ENCODE assay signal across 9 mouse cellular contexts in the genomic region with DNA sequence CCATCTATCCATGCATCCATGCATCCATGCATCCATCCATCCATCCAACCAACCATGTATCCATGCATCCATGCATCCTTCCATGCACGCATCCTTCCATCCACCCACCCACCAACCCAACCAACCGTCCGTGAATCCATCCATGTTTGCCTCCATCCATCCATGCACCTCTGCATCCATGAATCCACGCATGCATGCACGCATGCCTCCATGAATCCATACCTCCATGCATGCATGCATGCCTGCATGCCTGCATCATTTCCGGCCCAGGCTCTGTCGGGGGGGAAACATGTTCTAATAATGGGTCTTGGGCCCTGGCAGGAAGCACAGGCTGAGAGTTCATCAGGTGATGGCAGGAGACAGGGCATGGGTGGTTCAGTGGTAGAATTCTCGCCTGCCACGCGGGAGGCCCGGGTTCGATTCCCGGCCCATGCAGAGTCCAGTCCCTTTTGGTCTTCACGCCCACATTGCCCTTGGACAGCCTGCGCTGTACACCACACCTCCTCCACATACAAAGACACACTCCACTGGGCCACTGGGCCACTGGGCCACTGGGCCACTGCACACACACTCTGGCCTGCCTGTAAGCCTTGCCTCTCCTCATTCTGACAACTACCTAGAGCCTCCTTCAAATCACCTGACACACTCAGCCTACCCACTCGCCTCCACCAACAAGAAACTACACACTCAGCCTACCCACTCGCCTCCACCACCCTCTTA. TPM values are rescaled to one million over a fixed set of nuclear protein-coding genes. Genes with fewer than 3 reads are reported as not detected.
DNase-seq lines count a peak whose midpoint lies in the region; ATAC-seq and TF ChIP-seq lines count a peak whose summit lies in the region.
"Not testable (repeated sequence)": the region's sequence is repeated elsewhere in the genome, so short reads cannot be mapped to it uniquely, and the experiment has no call there.
"Had no signal": no experiment of that assay in that cellular context is flagged by ENCODE, and none has a peak within 500 bp of the region (broad histone marks: within the 10 kb centered on the region; RNA-seq: fewer than 3 reads in every experiment).

No protein-coding gene starts in this region.

- not testable (repeated sequence) for H3K36me3 ChIP-seq in embryonic facial prominence, embryonic 12.5 days; forebrain, embryonic 14.5 days (ENCODE audit: control insufficient read depth, insufficient read depth, low read length); intestine, embryonic 15.5 days; limb, embryonic 14.5 days (ENCODE audit: control insufficient read depth, insufficient read depth, low read length); lung, embryonic 15.5 days; midbrain, embryonic 16.5 days (ENCODE audit: control insufficient read depth, insufficient read depth, low read length); stomach, postnatal 0 days (ENCODE audit: control insufficient read depth, insufficient read depth, low read length)

- H3K4me1 ChIP-seq in embryonic facial prominence, embryonic 12.5 days; forebrain, embryonic 14.5 days (ENCODE audit: control insufficient read depth, insufficient read depth, low read length); intestine, embryonic 15.5 days (replicated peaks); limb, embryonic 14.5 days (ENCODE audit: control insufficient read depth, insufficient read depth, low read length); lung, embryonic 15.5 days; midbrain, embryonic 16.5 days (ENCODE audit: control insufficient read depth, insufficient read depth, low read length); stomach, postnatal 0 days (replicated peaks; ENCODE audit: control insufficient read depth, insufficient read depth): not testable (repeated sequence)

- not testable (repeated sequence) for TF ChIP-seq EP300 in stomach, postnatal 0 days (optimal IDR thresholded peaks at IDR 0.05)

- TF ChIP-seq CTCF in stomach, postnatal 0 days (IDR thresholded peaks at IDR 0.05; ENCODE audit: low read depth) = not testable (repeated sequence)

- not testable (repeated sequence) for DNase-seq in forebrain, embryonic 14.5 days (ENCODE audit: low spot score); limb, embryonic 14.5 days (ENCODE audit: low spot score); stomach, postnatal 0 days (ENCODE audit: low spot score)

- not testable (repeated sequence) for H3K4me2 ChIP-seq in embryonic facial prominence, embryonic 12.5 days (replicated peaks); forebrain, embryonic 14.5 days (ENCODE audit: low read length); intestine, embryonic 15.5 days (replicated peaks); limb, embryonic 14.5 days (replicated peaks; ENCODE audit: low read depth, low read length, severe bottlenecking); lung, embryonic 15.5 days; midbrain, embryonic 16.5 days (ENCODE audit: low read length); stomach, postnatal 0 days (replicated peaks; ENCODE audit: low read depth)

- WGBS in embryonic facial prominence, embryonic 12.5 days = 34% methylated on average over 12 of the region's 17 CpGs
- WGBS in forebrain, embryonic 14.5 days = 40% methylated on average over 9 of the region's 17 CpGs
- WGBS in intestine, embryonic 15.5 days = 37% methylated on average over 11 of the region's 17 CpGs
- WGBS in limb, embryonic 14.5 days = 39% methylated on average over 9 of the region's 17 CpGs
- WGBS in lung, embryonic 15.5 days = 39% methylated on average over 10 of the region's 17 CpGs
- 36% methylated on average over 9 of the region's 17 CpGs for WGBS in midbrain, embryonic 16.5 days
- 35% methylated on average over 7 of the region's 17 CpGs for WGBS in stomach, postnatal 0 days

- H3K27ac ChIP-seq in embryonic facial prominence, embryonic 12.5 days; forebrain, embryonic 14.5 days (ENCODE audit: low read depth, low read length); intestine, embryonic 15.5 days; limb, embryonic 14.5 days (replicated peaks; ENCODE audit: low read depth, low read length); lung, embryonic 15.5 days; midbrain, embryonic 16.5 days (ENCODE audit: low read length); stomach, postnatal 0 days (replicated peaks): not testable (repeated sequence)

- not testable (repeated sequence) for H3K9ac ChIP-seq in embryonic facial prominence, embryonic 12.5 days; forebrain, embryonic 14.5 days (ENCODE audit: low read length); intestine, embryonic 15.5 days; limb, embryonic 14.5 days (ENCODE audit: low read depth, low read length, severe bottlenecking); lung, embryonic 15.5 days; midbrain, embryonic 16.5 days (ENCODE audit: low read depth, low read length); stomach, postnatal 0 days (ENCODE audit: low read length)

- H3K4me3 ChIP-seq in embryonic facial prominence, embryonic 12.5 days; forebrain, embryonic 14.5 days (ENCODE audit: low read depth, low read length); intestine, embryonic 15.5 days (replicated peaks); limb, embryonic 14.5 days (replicated peaks; ENCODE audit: low read length); lung, embryonic 15.5 days; midbrain, embryonic 16.5 days (ENCODE audit: low read depth, low read length); stomach, postnatal 0 days (ENCODE audit: low read depth, low read length): not testable (repeated sequence)

- not testable (repeated sequence) for TF ChIP-seq POLR2A in limb, embryonic 14.5 days (IDR thresholded peaks at IDR 0.05; ENCODE audit: borderline replicate concordance, extremely low read depth, insufficient read depth, insufficient read length)

- H3K9me3 ChIP-seq in embryonic facial prominence, embryonic 12.5 days; forebrain, embryonic 14.5 days (replicated peaks; ENCODE audit: control insufficient read depth, low read length); intestine, embryonic 15.5 days; limb, embryonic 14.5 days (ENCODE audit: control insufficient read depth, low read length); lung, embryonic 15.5 days; midbrain, embryonic 16.5 days (replicated peaks; ENCODE audit: control insufficient read depth, low read length, poor library complexity, severe bottlenecking); stomach, postnatal 0 days (ENCODE audit: control insufficient read depth, low read length): not testable (repeated sequence)

- ATAC-seq in embryonic facial prominence, embryonic 12.5 days (ENCODE audit: insufficient number of reproducible peaks, insufficient read depth, low FRiP score, low TSS enrichment) = peak; percentile 22; the same call in 1 of the 2 replicates
- ATAC-seq in forebrain, embryonic 14.5 days = peak; percentile 3
- ATAC-seq in hematopoietic stem cell, adult 5-6 weeks (replicated peaks in 1 of 2; ENCODE audit: insufficient read depth in 1 of 2, low FRiP score in 2 of 2, low TSS enrichment in 1 of 2, low read depth in 1 of 2, poor library complexity in 2 of 2, severe bottlenecking in 2 of 2) = peak; percentile 1 to 4; a peak in 1 of 4 replicates
- ATAC-seq in intestine, embryonic 15.5 days = peak; percentile 39
- ATAC-seq in limb, embryonic 14.5 days (ENCODE audit: low FRiP score, low read depth) = peak; percentile 10; the same call in 1 of the 2 replicates
- ATAC-seq in lung, embryonic 15.5 days (ENCODE audit: borderline replicate concordance, extremely low read depth, low FRiP score, low TSS enrichment) = peak; percentile 10; the same call in 1 of the 2 replicates
- ATAC-seq in midbrain, embryonic 16.5 days = peak; percentile 23
- ATAC-seq in stomach, postnatal 0 days (ENCODE audit: low FRiP score, low TSS enrichment) = peak; percentile 20

- H3K27me3 ChIP-seq in embryonic facial prominence, embryonic 12.5 days = peaks cover 39% of the 10 kb centered on the region
- H3K27me3 ChIP-seq in forebrain, embryonic 14.5 days (replicated peaks; ENCODE audit: control insufficient read depth, insufficient read depth, low read length); midbrain, embryonic 16.5 days (ENCODE audit: control insufficient read depth, insufficient read depth, low read depth, low read length); stomach, postnatal 0 days (ENCODE audit: control insufficient read depth, insufficient read depth, low read length): not testable (repeated sequence)
- peaks cover 18% of the 10 kb centered on the region for H3K27me3 ChIP-seq in intestine, embryonic 15.5 days (replicated peaks)
- peaks cover 29% of the 10 kb centered on the region for H3K27me3 ChIP-seq in limb, embryonic 14.5 days (ENCODE audit: control insufficient read depth, insufficient read depth, low read length)
- peaks cover 30% of the 10 kb centered on the region for H3K27me3 ChIP-seq in lung, embryonic 15.5 days

RNA-seq across cellular contexts. Expression of gene Fcgr3, which starts 16.9 kb away (rescaled TPM):
- 6.0 and 6.5 TPM in 2 replicates for polyA plus RNA-seq in embryonic facial prominence, embryonic 12.5 days (2016; fragmentation: Nextera tagmentation; extraction: Ambion mirVana)
- polyA plus RNA-seq in forebrain, embryonic 14.5 days (2014; fragmentation: Nextera tagmentation; extraction: Ambion mirVana) = 8.3 and 11.5 TPM in 2 replicates
- total RNA-seq in hematopoietic stem cell, adult 5-6 weeks (2017) = 30.2 and 49.4 TPM in 2 replicates
- 14.0 and 14.7 TPM in 2 replicates for polyA plus RNA-seq in intestine, embryonic 15.5 days (2015; fragmentation: Nextera tagmentation; extraction: Ambion mirVana)
- polyA plus RNA-seq in limb, embryonic 14.5 days (2012; rRNA removed) = 12.8 and 13.7 TPM in 2 replicates
- polyA plus RNA-seq in limb, embryonic 14.5 days (2014; fragmentation: Nextera tagmentation; extraction: Ambion mirVana) = 17.6 and 19.7 TPM in 2 replicates
- 13.2 and 15.1 TPM in 2 replicates for polyA plus RNA-seq in lung, embryonic 15.5 days (2015; fragmentation: Nextera tagmentation; extraction: Ambion mirVana)
- 6.8 and 9.0 TPM in 2 replicates for polyA plus RNA-seq in midbrain, embryonic 16.5 days (2015; fragmentation: Nextera tagmentation; extraction: Ambion mirVana)
- 17.9 and 21.0 TPM in 2 replicates for polyA plus RNA-seq in stomach, postnatal 0 days (2015; fragmentation: Nextera tagmentation; extraction: Ambion mirVana)
- polyA plus RNA-seq: erythroblast, embryonic 14.5 days had no signal

RNA-seq across cellular contexts. Expression of gene Cfap126, which starts 32.0 kb away (rescaled TPM):
- polyA plus RNA-seq in embryonic facial prominence, embryonic 12.5 days (2016; fragmentation: Nextera tagmentation; extraction: Ambion mirVana) = 1.4 and 1.8 TPM in 2 replicates
- 7.2 and 8.8 TPM in 2 replicates for polyA plus RNA-seq in forebrain, embryonic 14.5 days (2014; fragmentation: Nextera tagmentation; extraction: Ambion mirVana)
- 2.4 and 3.3 TPM in 2 replicates for total RNA-seq in hematopoietic stem cell, adult 5-6 weeks (2017)
- polyA plus RNA-seq in intestine, embryonic 15.5 days (2015; fragmentation: Nextera tagmentation; extraction: Ambion mirVana) = 1.7 and 1.8 TPM in 2 replicates
- 2.1 and 2.7 TPM in 2 replicates for polyA plus RNA-seq in limb, embryonic 14.5 days (2012; rRNA removed)
- 1.1 and 1.3 TPM in 2 replicates for polyA plus RNA-seq in limb, embryonic 14.5 days (2014; fragmentation: Nextera tagmentation; extraction: Ambion mirVana)
- 7.2 and 8.3 TPM in 2 replicates for polyA plus RNA-seq in lung, embryonic 15.5 days (2015; fragmentation: Nextera tagmentation; extraction: Ambion mirVana)
- 7.8 and 9.2 TPM in 2 replicates for polyA plus RNA-seq in midbrain, embryonic 16.5 days (2015; fragmentation: Nextera tagmentation; extraction: Ambion mirVana)
- polyA plus RNA-seq in stomach, postnatal 0 days (2015; fragmentation: Nextera tagmentation; extraction: Ambion mirVana) = 3.7 and 4.0 TPM in 2 replicates
